Mouse (Mus musculus) neural tube, embryonic 10.5 days (tissue): ENCODE measurements around the gene Snrpa1.

Experiments
- DNase-seq: peaks from one replicate; pipeline ENCODE4 v3.0.0-alpha.2; 2017; ENCODE audit warnings: low spot score; ENCODE audit errors: extremely low spot score

Snrpa1 gene

DNA sequence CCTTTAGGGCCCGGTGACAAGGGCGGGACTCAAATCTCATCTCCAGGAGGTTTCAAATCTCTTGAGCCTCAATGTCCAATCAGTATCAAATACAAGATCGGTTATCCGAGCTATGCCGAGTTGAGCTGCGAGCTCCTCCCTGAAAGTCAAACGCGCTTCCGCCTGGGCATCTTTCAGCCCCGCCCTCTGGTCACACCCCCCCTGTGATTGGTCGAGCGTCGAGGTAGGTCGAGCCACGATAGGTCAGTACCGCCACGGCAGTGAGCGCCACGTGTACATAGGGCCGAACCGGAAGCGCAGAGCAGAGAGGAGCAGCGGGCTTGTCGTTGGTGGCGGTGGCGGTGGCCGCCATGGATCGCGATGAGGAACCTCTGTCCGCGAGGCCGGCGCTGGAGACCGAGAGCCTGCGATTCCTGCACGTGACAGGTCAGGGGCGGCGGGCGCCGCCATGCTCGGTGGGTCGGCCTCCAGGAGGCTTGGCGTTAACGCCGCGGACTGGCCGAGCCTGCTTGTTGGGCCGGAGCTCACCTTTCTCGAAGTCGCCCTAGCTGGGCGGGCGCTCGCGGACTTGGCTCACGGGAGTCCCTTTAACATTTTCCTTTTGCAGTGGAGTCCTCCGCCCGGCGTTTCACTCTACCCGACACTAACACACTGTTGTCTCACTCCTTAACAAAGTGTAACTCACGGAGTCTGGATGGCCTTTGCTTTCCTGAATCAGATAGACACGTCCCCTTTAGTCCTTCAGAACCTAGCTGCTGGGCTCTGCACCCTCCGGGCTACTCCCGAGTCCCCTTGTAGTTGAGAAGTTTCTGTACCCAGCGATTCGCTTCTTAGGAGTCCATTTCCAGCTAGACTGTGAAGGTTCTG lies 20.8 kb downstream of the Snrpa1 start, which contains the start of gene Selenos:
TSS of gene Selenos (plus strand) at position 286 of the 867 bp plus-strand sequence.
- DNase-seq: peak; percentile 94

DNA sequence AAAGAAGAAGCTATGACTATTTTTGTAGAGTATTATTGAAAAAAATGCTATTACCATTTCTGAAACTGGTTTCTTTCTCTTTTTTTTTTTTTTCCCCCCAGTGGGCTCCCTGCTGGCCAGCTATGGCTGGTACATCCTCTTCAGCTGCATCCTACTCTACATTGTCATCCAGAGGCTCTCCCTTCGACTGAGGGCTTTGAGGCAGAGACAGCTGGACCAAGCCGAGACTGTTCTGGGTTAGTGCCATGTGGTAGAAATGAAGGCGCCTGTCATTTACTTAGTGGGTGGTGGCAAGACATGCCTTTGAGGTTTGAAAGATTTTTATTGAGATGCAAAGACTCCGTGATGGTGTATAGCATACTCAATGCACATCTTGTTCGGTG lies 21.4 kb downstream of the Snrpa1 start:
- no peak for DNase-seq

DNA sequence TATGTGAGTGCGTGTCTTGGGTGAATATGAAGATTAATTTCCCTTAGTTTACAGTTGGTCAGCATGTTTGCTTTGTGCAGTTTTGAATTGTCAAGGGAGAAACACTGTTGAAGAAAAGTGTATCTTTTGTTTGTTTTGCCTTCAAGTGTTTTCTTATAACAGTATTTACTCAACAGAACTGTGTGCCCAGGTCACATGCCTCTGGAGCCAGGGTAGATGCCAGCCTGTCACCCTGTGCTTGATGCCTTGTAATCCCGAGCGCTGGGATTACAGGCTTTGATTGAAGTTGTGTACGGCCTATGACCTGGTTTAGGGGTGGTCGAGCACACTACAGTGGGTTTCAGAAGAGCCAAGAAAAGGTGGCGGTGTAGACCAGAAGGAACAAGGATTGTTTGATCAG lies 25.0 kb downstream of the Snrpa1 start:
- DNase-seq: no peak

DNA sequence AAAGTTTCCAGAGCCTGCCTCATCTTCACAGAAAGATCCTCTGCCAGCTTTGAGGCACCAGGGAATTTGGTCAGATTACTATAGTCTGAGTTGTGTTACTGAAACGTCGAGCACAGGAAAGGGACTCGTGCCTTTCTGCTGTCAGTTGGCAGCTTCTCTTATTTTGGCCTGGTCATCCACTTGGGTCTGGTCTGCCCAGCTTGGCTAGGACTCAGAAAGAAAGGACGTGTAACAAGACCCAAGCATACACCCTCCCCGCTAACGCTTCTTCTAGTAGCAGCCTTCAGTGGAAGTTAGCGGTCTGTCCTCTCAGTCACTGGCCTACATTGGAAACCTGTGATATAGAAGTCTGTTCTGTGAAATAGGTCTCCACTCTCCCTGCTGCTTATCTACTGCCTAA lies 25.7 kb downstream of the Snrpa1 start:
- no peak for DNase-seq

DNA sequence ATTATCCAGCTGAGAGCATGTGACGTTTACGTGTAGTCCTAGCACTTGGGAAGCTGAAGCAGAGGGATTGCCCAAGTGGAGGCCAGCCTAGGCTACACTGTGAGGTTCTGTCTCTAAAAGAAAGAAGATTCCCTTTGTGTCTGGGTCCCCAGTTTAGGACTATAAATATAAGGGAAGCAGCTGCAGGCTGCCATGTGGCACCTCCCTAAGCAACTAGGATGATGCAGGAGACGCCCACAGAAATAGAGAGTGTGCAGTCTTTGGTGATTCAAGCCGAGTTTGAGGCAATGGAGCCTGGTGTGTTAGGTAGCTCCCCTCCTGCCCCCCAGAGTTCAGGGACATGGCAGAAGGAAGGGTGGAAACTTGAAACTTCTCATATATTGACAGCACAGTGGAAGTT lies 28.8 kb downstream of the Snrpa1 start:
- no peak for DNase-seq

DNA sequence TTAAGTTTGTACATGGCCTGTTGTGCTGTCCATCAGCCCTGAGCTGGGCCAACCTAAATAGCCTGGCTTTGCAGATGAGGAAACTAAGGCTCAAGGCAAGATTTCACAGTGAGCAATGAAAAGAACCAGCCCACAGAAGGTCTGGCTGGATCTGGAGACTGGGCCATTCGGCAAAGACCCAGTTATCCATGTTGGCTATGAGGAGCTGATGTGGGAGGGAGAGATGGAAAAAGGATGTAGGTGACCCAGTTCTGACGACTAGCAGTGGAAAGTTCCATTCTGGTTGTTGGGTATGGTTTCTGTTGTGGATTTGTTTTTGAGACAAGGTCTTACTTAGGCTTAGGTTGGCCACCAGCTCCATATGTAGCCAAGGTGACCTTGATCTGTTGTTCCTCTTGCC lies 29.3 kb downstream of the Snrpa1 start:
- DNase-seq: no peak

DNA sequence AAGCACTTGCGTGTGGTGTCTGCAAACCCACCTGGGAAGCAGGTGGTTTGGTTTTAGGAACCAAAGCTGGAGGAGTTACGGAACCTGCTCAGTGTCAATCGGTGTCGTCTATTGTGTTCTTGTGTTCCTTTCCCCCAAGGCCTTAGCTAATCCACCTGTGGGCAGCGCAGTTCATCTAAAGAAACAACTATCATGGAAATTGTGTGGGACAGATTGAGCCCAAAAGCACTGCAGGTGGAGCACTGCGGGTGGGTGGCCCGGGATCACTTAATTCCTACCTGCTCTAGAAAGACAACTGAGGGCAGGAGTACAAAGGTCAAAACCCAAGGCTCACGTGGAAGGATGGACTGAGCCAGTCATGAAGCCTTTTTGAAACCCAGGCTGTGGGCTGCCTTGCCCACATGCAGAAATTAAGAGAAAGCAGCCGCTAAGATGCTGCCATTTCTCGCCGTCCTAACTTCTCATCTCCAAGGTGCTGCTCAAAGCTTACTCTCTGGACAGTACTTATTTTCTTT lies 31.9 kb downstream of the Snrpa1 start:
- no peak for DNase-seq

DNA sequence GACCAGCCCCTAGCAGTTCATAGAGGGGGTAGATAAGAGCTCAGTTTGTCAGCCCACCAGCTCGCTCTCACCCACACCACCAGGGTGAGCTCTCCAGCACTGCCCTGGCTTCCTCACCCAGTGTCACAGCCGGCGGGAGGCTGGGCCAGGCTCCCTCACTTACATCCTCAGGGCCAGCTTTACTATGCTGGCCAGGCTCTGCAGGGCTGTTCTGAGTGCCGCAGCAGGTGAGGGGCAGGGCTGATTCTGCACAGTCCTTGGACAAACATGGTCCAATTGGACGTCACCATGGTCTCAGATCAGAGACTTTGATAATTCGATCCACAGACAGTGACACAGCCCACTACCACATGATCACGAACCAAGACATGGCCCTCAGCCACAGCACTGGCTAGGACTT lies 32.8 kb downstream of the Snrpa1 start:
- DNase-seq: no peak

DNA sequence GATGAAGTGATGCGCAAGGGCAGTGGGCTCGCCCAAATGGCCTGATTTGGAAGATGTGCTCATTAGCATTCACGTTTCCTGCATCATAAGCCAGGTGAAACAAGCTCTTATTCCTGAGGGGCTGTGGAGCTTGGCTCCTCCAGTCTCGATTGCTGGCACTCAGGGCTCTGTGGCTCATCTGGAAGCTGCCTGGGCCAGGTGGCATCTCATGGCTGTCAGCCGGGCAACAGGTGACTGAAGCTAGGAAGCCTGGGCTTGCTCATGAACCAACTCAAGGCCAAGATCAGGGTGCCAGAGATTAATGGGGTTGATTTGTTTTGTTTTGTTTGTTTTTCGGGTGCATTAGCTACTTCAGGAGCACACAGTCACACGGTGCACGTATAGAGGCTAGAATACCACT lies 33.9 kb downstream of the Snrpa1 start:
- DNase-seq: no peak

DNA sequence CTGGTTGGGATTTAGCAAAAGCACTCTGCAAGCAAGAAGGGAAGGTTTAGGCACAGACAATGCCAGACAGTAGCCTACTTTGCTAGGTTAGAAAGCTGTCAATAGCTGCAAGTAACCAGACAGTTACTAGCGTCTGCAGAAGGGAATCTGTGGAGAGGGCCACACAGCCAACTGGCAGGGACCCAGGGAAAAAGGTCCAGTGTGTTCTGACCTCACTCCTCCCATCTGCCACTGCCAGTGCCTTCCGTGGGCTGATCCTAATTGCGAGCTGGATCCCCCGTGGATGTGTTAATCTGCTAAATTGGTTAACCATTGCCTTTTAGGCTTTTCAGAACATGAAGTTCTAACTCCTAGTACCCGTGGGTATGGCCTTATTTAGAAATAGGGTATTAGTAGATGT lies 35.3 kb downstream of the Snrpa1 start:
- DNase-seq: no peak

DNA sequence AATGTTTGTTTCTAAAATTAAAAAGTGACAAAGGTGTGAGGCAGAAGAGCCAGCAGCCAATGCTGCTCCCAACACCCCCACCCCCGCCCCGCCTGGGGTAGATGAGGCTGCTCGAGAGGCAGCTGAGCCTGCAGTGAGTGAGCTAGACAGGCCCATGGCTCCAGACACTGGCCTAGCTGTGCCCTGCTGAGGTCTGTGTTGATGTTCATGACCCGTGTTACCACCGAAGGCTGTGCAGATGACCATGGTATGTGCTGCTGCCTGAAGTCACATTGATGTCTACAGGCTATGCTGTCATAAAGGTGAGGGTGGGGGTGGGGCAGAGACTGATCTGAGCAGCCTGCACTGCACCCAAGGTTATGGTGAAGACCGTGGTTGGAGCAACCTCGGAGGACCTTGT lies 40.0 kb downstream of the Snrpa1 start:
- DNase-seq: no peak

DNA sequence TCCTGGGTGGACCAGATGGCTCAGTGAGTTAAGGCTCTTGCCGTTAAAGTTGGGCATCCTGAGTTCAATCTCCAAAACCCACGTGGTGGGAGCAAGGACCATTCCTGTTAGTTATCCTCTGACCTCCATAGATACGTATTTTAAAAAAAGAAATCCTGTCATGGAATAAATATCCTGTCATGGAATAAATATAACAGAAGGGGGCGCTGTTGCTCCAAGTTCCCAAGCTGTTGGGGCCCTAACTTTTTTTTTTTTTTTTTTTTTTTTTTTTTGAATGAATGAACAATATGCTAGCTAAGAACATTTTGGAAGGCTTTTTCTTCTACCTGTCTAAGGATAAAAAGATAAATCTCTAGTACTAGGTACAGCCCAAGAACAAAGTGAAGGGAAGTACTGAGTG lies 43.1 kb downstream of the Snrpa1 start:
- no peak for DNase-seq

DNA sequence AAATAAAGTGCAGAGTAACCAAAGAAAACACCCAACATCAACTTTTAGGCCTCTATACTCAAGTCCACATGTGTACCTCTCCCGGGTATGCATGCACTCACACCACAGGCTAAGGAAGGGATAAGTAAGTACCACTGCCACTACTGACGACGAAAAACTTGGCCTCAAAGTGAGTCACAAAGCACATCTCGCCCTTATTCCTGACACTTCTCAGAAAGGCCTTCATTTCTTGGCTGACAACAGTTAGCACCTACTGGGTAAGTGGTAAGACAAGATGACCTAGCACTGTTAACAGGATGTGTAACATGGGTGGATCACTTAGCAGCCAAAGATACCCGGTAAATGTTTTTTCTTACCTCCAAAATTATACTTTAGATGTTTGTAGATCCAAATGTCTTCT lies 45.7 kb downstream of the Snrpa1 start:
- DNase-seq: no peak

DNA sequence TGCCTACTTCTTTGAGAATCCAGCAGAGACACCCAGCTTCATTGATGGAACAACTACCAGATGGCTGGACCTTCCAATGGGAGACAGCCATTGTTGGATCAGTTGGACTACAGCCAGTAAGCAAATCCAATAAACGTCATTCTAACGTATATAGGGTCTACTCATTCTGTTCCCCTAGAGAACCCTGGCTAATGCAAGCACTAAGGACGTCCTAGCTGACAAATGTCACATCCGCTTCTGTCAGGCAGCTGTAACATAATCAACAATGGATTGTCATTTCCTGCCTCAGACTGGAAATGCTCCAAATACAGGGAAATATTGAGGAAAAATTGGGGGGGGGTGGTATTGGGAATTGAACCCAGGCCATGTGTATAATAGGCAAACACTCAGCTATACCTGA lies 47.0 kb downstream of the Snrpa1 start:
- DNase-seq: no peak

DNA sequence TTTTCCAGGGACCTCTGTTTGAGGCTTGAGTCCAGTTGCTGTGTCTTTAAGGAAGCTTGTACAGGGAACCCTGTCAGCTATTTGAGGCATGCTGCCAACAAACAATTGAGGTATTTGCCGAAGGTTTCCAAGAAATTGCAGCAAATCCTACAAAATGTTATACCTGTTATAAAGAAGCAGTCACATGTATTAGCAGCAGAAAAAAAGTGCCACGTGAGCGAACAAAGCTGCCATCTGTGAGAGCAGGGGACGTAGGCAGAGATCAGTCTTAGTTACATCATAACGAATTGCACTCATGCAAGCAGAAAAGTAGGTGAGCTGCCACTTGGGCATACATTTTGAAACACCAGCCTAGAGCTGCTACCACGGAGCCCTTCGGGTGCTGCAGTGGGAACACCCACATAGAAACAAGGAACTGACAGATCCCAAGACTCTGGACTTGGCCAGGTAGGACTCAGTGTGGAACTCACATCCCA lies 47.8 kb downstream of the Snrpa1 start:
- DNase-seq: no peak

DNA sequence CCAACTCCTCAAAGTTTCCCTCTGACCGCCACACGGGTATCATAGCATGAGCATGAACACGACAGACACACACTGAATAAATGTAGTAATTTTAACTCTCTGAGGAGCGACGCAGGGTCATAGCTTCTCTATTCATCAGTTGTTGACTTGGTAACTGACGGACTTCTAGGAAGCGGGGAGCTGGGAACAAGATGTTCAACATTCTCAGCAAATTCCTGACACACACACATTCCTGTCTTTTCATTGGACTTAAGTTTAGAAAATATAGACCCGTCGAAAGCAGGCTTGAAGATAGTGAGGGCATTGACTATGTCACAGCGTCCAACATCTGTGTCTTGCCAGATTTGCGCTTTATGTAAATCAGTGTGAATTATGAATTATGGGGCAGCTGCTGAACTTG lies 48.4 kb downstream of the Snrpa1 start:
- DNase-seq: no peak

DNA sequence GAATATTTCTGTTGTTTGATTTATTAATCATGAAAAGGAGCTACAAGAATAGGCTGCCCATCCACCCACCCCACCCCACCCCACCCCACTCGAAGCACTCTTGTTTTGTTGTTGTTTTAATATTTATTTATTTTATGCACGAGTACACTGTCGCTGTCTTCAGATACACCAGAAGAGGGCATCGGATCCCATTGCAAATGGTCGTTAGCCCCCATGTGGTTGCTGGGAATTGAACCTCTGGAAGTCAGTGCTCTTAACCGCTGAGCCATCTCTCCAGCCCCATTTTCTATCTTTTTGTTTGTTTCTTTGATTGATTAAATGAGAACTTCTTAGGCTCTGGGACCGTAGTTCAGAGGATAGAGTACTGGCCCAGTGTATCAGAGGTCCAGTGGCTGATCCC lies 49.1 kb downstream of the Snrpa1 start:
- DNase-seq: no peak

DNA sequence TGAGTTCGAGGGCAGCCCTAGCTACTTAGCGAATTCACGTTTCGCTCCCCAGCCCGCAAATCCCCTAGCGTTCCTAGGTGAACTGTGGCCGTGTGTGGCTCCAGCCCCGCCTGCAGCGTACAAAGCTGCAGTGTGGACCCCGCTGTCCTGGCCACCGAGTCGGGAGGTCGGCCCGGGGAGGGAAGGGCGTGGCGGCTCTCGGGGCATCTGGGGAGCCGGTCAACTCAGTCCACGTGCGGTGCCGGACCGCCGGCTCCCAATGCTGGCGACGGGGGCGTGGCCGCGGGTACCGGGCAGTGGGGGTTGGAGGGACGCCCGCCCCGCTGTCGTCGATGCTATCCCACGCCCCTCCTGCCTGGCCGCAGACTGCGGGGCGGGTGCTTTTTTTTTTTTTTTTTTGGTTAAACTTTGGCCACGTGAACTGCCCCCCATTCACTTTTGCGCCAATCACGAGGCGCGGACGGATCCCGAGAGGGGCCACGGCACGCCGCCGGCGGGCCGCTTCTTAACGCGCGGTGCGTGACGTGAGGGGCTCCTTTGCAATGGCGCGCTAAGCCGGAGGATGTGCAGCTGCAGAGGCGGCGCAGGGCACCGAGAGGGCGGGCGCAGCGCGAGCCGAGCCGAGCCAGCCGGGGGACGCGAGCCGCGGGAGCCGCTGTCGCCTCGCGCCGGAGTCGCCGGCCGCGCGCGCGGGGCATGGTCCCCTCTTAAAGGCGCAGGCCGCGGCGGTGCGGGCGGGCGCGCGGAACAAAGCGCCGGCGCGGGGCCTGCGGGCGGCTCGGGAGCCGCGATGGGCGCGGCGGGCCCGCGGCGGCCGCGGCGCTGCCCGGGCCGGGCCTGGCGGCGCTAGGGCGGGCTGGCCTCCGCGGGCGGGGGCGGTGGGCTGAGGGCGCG lies 50.4 kb downstream of the Snrpa1 start, which contains the start of gene Chsy1:
TSS of gene Chsy1 (plus strand) at position 555 of the 894 bp plus-strand sequence.
- peak; percentile 93 for DNase-seq

DNA sequence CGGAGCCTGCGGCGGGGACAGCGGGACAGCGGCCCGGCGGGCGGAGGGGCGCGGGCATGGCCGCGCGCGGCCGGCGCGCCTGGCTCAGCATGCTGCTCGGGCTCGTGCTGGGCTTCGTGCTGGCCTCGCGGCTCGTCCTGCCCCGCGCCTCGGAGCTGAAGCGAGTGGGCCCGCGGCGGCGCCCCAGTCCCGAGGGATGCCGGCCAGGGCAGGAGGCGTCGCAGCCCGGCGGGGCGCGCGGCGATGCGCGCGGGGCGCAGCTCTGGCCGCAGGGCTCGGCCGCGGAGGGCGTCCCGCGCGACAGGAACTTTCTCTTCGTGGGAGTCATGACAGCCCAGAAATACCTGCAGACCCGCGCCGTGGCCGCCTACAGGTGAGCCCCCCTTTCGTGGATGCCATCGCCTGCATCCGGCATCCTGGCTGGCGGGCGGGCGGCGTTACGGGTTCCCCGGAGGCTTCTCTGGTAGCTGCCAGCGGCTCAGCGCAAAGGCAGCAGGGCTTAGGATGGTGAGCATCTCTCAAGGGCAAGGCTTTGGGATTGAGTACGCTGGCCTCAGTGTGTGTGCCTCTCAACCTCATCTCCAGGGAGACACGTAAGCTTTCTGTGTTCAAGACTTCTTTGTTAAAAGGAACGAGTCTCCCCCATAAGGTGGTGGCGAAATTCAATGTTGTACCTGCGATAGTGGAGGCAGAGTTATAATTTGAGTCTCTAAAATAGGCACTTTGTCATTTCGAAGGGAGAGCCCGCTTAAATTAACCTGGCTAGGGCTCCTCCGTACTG lies 51.2 kb downstream of the Snrpa1 start:
- peak; percentile 67 for DNase-seq

DNA sequence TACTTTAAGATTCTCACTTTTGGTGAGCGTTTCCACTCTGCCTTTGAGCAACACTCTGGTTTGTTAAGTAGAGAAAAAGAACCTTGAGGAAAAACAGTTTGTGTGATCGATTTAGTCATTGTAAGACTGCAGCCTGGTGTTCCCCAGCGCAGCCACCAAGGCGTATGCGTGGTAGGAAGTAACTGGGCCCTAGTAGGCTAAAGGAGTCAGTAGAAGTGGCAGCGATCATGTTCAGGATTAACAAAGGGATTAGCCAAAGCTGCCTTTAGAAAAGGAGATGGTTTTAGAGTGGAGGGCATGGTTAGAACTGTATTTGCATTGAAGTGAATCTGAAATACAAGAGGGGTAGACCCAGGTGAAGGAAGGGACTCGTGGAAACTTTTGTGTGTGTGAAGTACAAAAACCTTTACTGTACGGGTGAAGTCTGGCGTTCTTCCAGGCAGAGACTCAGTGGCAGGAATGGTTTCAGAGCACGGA lies 51.9 kb downstream of the Snrpa1 start:
- no peak for DNase-seq

DNA sequence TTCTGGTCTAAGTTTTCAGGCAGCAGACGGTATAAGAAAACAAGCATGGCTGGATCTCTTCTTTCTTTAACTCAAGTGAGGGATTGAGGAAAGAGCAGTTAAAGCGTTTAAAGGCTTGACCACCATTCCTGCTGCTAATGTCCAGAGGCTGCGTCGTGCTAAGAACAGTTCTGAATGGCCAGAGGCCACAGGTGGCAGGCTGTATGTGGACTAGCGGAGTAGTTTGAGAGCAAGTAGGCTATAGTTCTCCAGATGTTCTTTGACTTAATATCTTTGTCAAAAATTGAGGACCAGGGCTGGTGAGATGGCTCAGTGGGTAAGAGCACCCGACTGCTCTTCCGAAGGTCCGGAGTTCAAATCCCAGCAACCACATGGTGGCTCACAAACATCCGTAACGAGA lies 52.4 kb downstream of the Snrpa1 start:
- no peak for DNase-seq
